Mouse (Mus musculus): Measurements from ENCODE around the gene Tmem123.

The Tmem123 gene

DNA sequence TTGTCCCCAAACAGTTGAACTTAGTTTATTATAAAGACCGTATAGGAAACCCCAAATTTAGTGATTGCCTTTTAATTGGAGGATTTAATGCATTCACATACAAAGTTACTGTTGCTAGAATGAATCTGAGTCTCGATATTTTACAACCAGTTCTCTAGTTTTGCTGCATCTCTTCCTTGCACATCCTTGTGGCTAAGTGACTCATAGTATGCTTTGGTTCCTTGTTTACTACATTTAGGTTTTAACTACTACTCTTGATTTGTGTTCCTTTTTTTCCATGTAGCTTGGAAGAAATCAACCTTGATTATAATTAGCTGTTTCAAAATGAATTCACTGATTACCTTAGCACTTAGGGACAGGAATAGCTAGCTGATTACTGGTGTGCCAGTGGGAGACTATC is 11.2 kb downstream of the Tmem123 start:
- no peak for DNase-seq (ENCODE audit: low read depth, low spot score)

DNA sequence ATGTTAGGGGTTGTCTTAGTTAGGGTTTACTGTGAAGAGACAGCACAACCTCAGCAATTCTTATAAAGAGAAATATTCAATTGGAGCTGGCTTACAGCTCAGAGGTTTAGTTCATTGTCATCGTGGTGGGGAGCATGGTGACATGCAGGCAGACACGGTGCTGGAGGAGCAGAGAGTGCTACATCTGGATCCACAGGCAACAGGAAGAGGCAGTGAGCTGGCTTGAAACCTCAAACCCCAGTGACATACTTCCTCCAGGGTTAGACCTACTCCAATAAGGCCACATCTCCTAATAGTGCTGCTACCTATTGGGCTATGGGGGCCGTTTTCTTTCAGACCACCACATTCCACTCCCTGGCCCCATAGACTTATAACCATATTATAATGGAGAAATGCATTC is 12.1 kb downstream of the Tmem123 start:
- no peak for DNase-seq (ENCODE audit: low read depth, low spot score)

DNA sequence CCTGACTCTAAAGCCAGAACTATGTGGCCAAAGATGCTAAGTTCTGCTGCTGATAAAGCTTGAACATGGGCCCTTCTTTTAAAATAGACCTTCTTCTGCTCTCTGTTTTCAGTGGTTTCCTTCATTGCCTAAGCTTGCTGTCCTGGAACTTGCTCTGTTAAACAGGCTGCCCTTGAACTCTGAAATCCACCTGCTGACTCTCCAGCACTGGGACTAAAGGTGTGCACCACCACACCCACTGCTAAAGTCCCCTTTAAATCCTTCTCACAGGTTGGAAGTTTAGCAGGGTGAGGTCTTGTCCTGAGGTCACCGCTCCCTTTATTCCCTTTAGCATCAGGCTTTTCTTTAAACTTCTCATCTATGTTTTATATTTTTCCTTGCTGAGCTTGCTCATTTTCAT is 13.1 kb downstream of the Tmem123 start:
- DNase-seq (ENCODE audit: low read depth, low spot score): no peak

DNA sequence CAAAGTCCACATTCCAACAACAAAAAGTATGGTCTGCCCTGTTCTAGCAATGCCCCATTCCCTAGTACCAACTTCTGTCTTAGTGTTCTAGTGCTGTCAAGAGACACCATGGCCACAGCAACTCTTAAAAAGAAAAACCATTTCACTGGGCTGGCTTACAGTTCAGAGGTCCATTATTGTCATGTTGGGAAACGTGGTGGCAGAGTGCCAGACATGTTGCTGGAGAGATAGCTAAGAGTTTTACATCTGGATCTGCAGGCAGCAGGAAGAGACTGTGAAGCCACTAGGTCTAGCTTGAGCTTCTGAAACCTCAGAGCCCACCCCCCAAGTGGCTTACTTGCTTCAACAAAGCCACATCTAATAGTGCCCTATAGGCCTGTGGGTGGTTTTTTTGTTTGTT is 13.8 kb downstream of the Tmem123 start:
- DNase-seq (ENCODE audit: low read depth, low spot score): no peak

DNA sequence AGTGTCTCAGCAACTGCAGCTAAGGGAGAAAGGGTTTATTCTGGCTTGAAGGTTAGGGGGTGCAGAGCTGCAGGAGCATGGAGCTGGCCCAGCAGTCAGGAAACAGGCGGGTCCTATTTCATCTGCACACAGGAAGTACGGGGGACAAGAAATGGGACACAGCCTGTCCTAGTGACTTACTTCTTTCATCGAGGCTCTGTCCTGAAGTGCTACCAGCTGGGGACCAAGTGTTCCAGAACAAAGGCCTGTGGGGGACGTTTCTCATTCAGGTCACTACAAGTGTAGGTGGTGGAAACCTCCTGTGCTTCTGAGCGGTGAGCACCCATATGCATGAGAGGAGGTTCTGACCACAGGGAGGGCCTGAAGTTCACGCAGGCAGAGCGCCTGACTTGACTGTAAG is 14.9 kb downstream of the Tmem123 start:
- no peak for DNase-seq (ENCODE audit: low read depth, low spot score)

DNA sequence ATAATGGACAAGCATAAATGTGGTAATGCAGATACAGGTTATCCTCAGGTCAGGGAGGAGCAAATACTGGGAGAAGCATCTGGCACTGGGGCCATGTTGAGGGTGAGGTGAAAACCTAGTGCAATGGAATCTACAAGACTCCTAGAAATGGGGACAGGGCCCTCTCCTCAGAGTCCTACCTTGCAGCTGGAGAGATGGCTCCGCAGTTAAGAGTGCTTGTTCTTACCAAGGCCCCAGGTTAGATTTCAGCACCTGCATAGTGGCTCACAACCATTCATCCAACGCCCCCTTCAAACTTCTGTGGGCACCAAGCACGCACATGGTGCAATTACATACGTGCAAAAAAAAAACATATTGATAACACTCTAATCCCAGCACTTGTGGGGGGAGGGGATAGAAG is 15.9 kb downstream of the Tmem123 start:
- no peak for DNase-seq (ENCODE audit: low read depth, low spot score)

DNA sequence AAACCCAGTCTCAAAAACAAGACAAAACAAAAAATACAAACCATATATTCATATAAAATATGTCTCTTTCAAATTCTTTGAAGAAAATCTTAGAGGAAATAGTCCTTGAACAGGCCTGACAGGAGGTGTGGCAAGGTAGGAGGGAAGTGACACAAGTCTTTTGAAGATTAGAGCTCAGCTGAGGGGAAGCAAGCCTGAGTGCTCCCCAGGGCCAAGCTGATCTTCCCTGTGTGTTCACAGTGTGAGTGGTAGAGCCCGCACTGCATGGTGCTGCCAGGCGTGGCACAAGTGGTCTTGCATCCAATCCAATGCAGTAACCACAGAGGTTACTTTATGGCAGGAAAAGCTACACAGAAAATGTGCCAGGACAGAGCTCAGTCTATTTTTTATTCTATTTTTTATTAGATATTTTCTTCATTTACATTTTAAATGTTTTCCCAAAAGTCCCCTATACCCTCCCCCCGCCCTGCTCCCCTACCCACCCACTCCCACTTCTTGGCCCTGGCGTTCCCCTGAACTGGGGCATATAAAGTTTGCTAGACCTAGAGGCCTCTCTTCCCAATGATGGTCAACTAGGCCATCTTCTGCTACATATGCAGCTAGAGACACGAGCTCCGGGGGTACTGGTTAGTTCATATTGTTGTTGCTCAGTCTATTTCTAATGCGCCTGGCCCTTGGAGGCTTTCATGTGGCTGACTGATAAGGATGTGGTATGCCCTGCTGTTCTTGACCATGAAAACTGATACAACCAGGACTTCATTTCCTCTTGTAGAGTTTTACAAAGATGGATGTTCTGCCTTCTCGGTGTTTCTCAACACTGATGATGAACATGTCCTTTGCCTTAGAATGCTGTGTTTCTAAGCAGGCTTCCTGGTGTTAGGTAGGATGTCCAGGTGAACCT is 16.7 kb downstream of the Tmem123 start:
- DNase-seq (ENCODE audit: low read depth, low spot score): no peak

DNA sequence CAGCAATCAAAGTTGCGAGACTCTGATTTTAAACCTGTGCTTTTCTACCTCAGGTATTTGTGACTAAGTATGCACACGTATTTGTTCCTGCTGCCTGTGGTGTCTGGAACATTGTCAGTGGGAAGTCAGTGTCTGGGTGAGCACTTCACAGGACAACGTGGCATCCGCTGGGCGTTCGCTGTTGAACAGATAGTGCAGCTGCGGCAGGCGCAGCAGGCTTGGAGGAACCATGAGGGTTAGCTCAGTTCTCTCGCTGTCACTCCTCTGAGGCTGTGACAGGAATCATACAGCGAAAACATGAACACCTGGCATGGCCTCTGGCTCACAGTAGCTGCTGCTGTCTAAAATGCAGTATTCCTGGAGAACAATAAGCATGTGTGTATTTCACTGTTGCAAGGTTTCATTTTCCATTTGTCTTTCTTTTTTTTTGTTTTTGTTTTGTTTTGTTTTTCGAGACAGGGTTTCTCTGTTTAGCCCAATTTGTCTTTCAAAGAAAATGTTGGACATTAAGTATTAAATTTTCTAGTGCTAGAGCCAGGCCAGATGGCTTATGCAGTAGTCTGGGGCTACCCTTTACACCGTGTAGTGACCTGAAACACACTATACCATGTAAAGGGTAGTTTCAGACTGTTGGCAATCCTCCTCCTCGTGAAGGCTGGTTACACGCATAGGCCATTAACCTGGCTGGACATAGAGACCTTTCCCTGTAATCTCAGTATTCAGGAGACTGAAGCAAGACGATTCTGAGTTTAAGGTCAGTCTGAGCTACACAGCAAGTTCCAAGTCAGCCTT is 20.2 kb downstream of the Tmem123 start:
- DNase-seq (ENCODE audit: low read depth, low spot score): no peak

DNA sequence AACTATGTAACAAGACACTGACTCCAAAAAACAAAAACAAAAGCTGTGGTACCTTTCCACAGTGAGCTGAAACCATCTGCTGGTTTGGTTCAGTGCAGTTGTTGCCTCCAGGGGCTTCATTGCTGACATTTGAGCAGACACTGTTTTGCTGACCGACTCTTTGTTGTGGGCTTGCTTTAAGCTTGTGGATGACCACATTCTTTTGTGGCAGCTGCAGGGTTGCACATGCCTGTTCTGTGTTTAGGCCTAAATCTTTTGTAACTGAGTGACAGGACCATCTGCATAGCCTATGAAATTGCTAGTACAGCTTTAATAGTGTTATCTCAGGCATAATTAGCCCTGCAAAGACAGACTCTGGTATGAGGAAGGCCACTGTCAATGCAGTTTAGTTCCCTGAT is 20.8 kb downstream of the Tmem123 start:
- no peak for DNase-seq (ENCODE audit: low read depth, low spot score)

DNA sequence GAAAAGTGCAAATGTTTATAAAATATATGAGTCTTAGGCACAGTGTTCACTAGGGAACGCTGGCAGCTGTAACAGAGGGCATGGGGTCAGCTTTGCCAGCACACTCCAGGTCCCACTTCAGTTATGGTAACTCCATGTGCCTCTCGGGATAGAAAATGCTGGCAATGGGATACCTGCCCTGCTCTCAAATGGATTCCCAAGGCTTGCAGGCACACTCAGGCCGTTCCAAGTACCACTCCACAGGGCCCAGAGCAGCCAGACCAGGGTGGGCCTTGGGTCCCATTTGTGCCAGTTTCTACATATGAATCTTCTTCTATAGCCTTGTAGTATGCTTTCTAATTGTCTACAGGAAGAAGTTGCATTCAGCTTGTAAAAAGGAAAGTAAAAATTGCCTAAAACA is 21.6 kb downstream of the Tmem123 start:
- no peak for DNase-seq (ENCODE audit: low read depth, low spot score)

DNA sequence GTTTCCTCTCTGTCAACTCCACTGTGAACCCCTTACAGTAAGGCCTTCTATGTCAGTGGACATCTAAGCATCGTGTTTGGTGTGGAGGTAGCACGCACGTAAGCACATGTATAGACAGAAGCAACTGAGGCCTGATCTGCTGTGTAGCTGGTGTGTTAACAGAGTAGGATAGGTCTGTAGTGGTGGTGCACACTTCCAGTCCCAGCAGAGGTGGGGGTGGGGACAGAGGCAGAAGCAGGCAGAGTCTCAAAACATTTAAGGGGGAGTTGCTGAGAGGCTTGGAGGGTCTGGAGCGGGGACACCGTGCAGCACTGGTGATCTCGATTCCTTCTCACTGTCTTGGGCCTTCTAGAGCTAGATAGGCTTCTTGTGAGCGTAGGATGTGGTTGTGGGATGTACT is 22.2 kb downstream of the Tmem123 start:
- no peak for DNase-seq (ENCODE audit: low read depth, low spot score)

DNA sequence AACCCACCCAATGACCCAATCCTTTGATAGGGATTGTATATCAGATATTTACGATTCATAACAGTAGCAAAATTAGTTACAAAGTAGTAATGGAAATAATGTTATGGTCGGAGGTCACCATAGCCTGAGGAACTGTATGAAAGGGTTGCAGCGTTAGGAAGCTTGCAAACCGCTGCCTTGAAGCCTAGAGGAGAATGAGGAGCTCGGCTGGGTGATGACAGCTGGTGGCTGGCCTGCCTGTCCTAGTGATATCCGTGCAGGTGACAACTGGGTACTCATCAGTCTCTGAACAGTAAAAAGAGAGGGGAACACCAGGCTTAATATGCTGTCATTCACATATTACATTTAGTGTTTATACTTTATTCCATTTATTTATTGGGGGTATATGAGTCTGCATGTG is 24.6 kb downstream of the Tmem123 start:
- DNase-seq (ENCODE audit: low read depth, low spot score): no peak

DNA sequence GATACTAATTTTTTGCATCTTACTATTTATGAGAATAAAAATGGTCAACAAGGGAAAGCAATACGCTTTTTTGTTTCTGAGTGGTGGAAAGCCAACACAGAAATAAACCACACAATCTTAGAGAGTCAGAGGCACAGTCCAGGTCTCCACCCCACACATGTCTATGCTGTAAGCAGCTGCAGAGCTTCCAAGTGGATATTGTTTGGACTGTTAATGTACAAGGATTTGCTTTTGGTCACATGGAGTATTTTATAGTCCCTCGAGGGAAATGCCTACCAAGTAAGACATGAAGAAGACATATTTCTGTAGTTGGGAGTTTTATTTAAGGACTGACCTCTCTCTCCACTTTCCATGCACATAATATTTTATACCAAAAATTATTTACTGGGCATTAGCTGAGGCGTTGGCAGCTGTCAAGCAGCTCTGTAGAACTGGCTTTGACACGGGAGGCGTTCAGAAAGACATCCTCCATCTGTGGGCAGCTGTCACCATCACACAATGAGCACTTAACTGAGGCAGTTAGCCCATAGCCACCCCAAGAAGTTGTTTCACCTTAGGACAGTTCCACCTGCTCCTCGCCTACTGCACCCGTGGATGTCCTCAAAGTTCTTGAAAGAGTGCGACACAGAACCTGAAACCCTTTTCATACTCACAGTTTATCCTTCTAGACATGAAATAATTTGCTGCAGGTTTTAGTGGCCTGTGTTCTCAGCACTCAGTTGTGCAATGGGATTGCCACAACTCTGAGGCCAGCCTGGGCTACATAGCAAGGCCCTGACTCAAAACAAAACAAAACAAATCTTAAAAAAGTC is 26.1 kb downstream of the Tmem123 start:
- DNase-seq (ENCODE audit: low read depth, low spot score): no peak

DNA sequence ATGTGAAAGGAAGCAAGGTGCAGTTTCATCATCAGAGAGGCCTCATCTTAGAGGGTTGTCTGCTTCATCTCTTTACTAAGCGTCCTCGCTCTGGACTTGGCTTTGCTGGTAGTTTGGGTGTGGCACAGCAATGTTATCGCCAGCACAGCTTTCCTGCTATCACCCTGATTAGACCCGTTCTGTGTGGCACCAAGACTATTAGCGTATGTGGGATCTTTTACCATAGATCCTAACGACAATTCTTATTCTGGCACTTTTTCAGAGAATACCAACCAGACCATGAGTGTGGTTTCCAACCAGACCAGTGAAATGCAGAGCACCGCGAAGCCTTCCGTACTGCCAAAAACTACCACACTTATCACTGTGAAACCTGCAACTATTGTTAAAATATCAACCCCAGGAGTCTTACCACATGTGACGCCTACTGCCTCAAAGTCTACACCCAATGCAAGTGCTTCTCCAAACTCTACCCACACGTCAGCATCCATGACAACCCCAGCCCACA is 26.8 kb downstream of the Tmem123 start:
- DNase-seq (ENCODE audit: low read depth, low spot score): no peak

DNA sequence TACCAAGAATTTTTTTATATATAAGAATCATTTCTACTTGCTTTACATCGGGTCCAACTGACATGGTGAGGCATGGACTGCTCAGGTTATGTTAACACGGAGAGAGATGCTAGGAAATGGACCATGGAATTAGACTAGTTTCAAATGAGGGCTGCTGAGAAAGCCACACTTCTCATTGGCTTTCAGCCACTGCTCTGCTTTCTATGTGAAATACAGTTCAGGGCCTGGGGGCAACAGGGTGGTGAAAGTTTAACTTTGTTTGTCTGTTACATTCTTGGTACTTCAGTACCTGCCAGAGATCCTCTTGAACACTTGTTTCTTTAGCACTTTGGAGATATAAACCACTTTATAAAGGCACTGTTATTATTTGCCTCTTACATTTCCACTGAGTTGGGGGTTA is 29.7 kb downstream of the Tmem123 start:
- no peak for DNase-seq (ENCODE audit: low read depth, low spot score)

DNA sequence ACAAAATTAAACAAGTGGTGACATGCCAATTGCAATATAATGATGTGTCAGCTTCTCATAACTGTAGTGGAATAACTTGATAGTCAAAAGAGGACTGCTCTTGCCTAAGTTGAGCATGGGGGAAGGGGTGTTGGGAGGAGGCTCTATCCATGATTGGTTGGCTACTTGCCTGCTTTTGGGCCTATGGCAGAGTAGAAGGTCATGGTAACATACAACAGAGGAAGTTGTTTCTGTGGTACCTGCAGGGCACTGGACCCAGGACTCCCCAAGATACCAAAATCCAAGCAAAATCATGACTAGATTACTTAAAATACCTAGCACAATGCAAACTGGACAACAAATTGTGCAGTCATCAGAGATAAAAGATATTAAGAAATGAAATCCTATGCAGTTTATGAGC is 31.7 kb downstream of the Tmem123 start:
- no peak for DNase-seq (ENCODE audit: low read depth, low spot score)

DNA sequence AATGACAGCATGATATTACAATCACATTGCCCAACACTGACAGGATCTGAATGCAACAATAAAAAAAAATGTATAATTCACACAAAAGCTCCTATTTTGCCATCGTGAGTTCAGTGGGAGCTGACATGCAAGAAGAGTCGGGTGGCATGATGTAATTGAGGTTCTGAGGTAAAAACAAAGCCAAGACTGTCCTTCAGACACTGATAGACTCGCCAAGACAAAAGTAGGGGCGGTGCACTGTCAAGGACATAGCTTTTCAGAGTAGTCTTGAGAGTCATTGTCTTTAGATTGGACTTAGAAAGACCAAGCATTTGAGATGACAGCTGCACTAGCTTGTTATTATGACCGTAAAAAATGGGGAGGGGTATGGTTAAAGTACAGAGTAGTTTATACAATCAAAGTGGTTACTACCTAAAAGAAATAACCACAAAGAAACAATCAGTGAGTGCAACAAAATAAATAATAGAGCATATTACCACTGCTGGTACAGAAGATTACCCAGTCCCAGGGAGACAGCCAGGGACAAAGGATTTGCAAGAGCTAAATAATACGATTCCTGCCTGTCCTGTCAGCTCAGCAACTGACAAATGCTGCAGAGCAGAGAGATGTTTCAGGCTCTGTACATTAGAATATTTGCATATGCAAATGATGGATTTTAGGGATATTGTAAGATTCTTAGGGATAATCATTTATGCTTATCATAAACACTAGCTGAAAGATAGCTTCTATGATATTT is 32.5 kb downstream of the Tmem123 start:
- DNase-seq (ENCODE audit: low read depth, low spot score): peak; percentile 75

DNA sequence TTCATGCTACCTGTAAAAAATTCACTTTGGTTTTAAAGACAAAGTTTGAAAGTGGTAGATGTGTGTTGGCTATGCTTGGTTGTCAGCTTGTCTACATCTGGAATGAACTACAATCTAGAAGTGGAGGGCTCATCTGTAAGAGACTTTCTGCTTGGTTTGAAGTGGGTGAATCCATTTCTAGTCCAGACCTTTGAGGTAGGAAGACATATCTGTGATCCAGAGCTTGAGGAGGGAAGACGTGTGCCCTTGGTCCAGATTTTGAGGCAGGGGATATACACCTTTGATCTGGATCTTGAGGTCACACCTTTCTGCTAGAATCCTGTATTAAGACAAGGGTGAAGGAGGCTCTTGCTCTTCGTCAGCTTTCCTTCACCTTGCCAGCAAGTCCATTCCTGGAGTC is 33.7 kb downstream of the Tmem123 start:
- DNase-seq (ENCODE audit: low read depth, low spot score): no peak

DNA sequence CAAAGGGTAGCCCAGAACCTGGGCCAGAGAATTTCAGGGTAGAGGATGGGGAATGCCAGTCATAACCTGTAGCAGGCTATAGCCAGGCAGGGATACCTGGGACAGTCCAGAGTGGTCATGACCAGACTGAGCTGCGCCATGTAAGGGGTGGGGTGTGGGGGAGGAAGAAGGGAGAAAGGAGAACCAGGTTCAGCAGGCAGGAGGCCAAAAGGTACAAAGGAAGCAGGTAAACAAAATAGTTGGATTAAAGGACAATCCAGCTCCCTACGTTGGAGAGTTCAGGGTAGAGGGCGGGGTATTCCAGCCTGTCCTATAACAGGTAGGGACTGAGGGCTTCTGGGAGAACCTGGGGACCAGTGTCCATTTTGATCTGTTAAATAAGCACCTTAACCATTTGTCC is 34.7 kb downstream of the Tmem123 start:
- DNase-seq (ENCODE audit: low read depth, low spot score): peak; percentile 46

DNA sequence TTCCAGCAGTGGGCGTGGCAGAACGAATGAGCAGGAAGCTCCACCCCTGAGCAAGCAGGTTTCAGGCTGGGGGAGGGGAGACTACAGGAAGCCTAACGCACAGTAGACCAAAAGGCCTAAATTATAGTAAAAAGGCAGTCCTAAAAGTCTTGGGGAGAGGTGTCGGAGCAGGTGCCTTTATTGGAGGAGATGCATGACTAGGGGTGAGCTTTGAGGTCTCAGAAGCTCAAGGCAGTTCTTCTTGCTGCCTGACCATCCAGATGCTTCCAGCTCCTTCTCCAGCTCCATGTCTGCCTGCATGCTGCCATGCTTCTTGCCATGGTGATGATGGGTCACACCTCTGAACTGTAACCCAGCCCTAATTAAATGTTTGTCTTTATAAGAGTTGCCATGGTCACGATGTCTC is 41.3 kb downstream of the Tmem123 start:
- DNase-seq (ENCODE audit: low read depth, low spot score): peak; percentile 74

DNA sequence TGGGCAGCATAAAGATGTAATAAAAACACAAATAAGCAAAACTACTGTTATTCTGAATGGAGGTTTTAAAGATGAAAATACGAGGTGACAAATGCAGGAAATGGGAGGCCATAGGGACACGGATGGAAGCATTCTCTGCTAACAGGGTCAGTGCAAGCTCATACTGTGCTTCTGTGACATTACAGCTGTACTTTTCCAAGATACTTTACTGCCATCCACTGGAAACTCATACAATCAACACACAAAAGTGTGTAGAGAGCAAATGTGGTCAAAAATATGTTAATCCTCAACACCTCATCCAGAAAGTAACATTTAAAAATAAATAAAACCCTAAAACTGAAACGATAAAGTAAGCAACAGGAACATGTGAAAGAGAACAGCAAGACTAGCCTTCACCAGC is 58.9 kb downstream of the Tmem123 start:
- no peak for DNase-seq (ENCODE audit: low read depth, low spot score)
